Mouse (Mus musculus): ENCODE measurements at regions not wholly inside any gene's neighbourhood (a gene's known extent, or its start where the extent isn't known, plus 50 kb on each side); places are given as distances from the start of the nearest gene placed in this dataset.

- no peaks in the 10 kb centered on the region for H3K79me2 ChIP-seq (replicated peaks; ENCODE audit: control insufficient read depth, insufficient read depth, low read length)
- H3K27ac ChIP-seq = no peak overlapping the region
- no peak overlapping the region for H3K4me3 ChIP-seq
- no peak for TF ChIP-seq CTCF (IDR thresholded peaks at IDR 0.05)
- no peak for TF ChIP-seq EP300 (IDR thresholded peaks at IDR 0.05; ENCODE audit: insufficient read depth, low read depth, low read length)
- TF ChIP-seq POLR2A (IDR thresholded peaks at IDR 0.05; ENCODE audit: insufficient read depth, low read depth, low read length) = no peak
- 84% methylated on average over 5 of the region's 5 CpGs for WGBS
- peaks cover 2% of the 10 kb centered on the region; the same call in 1 of the 2 replicates for H3K36me3 ChIP-seq (ENCODE audit: control insufficient read depth, insufficient read depth, low read length)
- intact Hi-C loops (cut with DNase I) = no loop called here
- H3K9ac ChIP-seq (ENCODE audit: low read depth, low read length) = no peak overlapping the region
- DNase-seq = no peak
- no peaks in the 10 kb centered on the region for H3K27me3 ChIP-seq (ENCODE audit: control insufficient read depth, insufficient read depth, low read length)
- no peaks in the 10 kb centered on the region; the same call in 1 of the 2 replicates for H3K4me1 ChIP-seq (ENCODE audit: control insufficient read depth, insufficient read depth, low read length)
Measured at GRCm38 (mm10) chr5:51397528-51397927, 170.0 kb downstream of the Ppargc1a start.

- WGBS = 67% methylated on average over 8 of the region's 8 CpGs
Measured at GRCm38 (mm10) chr5:51391319-51391718, 176.2 kb downstream of the Ppargc1a start.

GRCm38 (mm10) chr5:51387751-51388150 is 179.8 kb downstream of the Ppargc1a start:
- H3K4me1 ChIP-seq (ENCODE audit: control insufficient read depth, insufficient read depth, low read length) = no peaks in the 10 kb centered on the region
- no peaks in the 10 kb centered on the region for H3K27me3 ChIP-seq (ENCODE audit: control insufficient read depth, insufficient read depth, low read length)
- H3K27ac ChIP-seq = no peak overlapping the region
- H3K79me2 ChIP-seq (replicated peaks; ENCODE audit: control insufficient read depth, insufficient read depth, low read length) = no peaks in the 10 kb centered on the region
- 67% methylated on average over 2 of the region's 2 CpGs for WGBS
- intact Hi-C loops (cut with DNase I) = no loop called here
- no peak overlapping the region for H3K4me3 ChIP-seq
- no peak overlapping the region for H3K9ac ChIP-seq (ENCODE audit: low read depth, low read length)
- TF ChIP-seq EP300 (IDR thresholded peaks at IDR 0.05; ENCODE audit: insufficient read depth, low read depth, low read length) (no peak), POLR2A (IDR thresholded peaks at IDR 0.05; ENCODE audit: insufficient read depth, low read depth, low read length) (no peak), CTCF (IDR thresholded peaks at IDR 0.05) (no peak)
- H3K36me3 ChIP-seq (ENCODE audit: control insufficient read depth, insufficient read depth, low read length) = no peaks in the 10 kb centered on the region
- DNase-seq = no peak

More at GRCm38 (mm10) chr5:51391319-51391718, 176.2 kb downstream of the Ppargc1a start:
- TF ChIP-seq CTCF (IDR thresholded peaks at IDR 0.05) (no peak), POLR2A (IDR thresholded peaks at IDR 0.05; ENCODE audit: insufficient read depth, low read depth, low read length) (no peak), EP300 (IDR thresholded peaks at IDR 0.05; ENCODE audit: insufficient read depth, low read depth, low read length) (no peak)
- no peaks in the 10 kb centered on the region for H3K79me2 ChIP-seq (replicated peaks; ENCODE audit: control insufficient read depth, insufficient read depth, low read length)
- DNase-seq = peak; percentile 24 to 25
- H3K4me1 ChIP-seq (ENCODE audit: control insufficient read depth, insufficient read depth, low read length) = no peaks in the 10 kb centered on the region
- no peak overlapping the region for H3K27ac ChIP-seq
- intact Hi-C loops (cut with DNase I) = no loop called here
- H3K36me3 ChIP-seq (ENCODE audit: control insufficient read depth, insufficient read depth, low read length) = no peaks in the 10 kb centered on the region
- H3K27me3 ChIP-seq (ENCODE audit: control insufficient read depth, insufficient read depth, low read length) = no peaks in the 10 kb centered on the region
- no peak overlapping the region for H3K9ac ChIP-seq (ENCODE audit: low read depth, low read length)
- no peak overlapping the region for H3K4me3 ChIP-seq

DNA sequence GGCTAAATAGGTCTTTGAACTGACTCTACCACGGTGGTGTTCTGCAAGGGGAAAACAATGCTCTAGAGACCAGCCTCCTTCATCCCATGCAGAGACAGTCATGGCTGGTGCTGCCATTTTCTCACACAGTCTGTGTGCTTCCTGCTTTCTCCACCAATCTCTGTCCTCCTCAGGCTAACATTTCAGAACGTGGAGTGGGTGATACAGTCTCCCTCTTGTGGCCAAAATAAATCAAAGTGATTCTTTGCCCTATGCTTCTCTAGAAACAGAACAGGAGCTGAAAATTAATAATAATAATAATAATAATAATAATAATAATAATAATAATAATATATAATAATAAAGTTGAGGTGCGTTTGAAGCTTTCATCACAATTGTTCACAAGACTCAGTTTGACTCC is 181.1 kb downstream of the Ppargc1a start:
- Histone ChIP-seq H3K27ac (no peak overlapping the region), H3K36me3 (ENCODE audit: control insufficient read depth, insufficient read depth, low read length) (no peaks in the 10 kb centered on the region), H3K4me3 (no peak overlapping the region), H3K27me3 (ENCODE audit: control insufficient read depth, insufficient read depth, low read length) (no peaks in the 10 kb centered on the region), H3K9ac (ENCODE audit: low read depth, low read length) (no peak overlapping the region), H3K79me2 (replicated peaks; ENCODE audit: control insufficient read depth, insufficient read depth, low read length) (no peaks in the 10 kb centered on the region), H3K4me1 (ENCODE audit: control insufficient read depth, insufficient read depth, low read length) (no peaks in the 10 kb centered on the region)
- intact Hi-C loops (cut with DNase I) = no loop called here
- peak; percentile 44 for TF ChIP-seq CTCF (IDR thresholded peaks at IDR 0.05)
- TF ChIP-seq POLR2A (IDR thresholded peaks at IDR 0.05; ENCODE audit: insufficient read depth, low read depth, low read length) = no peak
- DNase-seq = no peak
- WGBS = 73% methylated on average over 3 of the region's 3 CpGs

GRCm38 (mm10) chr5:51384278-51384677 is 183.2 kb downstream of the Ppargc1a start:
- no peak for TF ChIP-seq POLR2A (IDR thresholded peaks at IDR 0.05; ENCODE audit: insufficient read depth, low read depth, low read length)
- no peak for TF ChIP-seq CTCF (IDR thresholded peaks at IDR 0.05)
- no peak for TF ChIP-seq EP300 (IDR thresholded peaks at IDR 0.05; ENCODE audit: insufficient read depth, low read depth, low read length)
- H3K9ac ChIP-seq (ENCODE audit: low read depth, low read length) = no peak overlapping the region
- intact Hi-C loops (cut with DNase I) = no loop called here
- no peaks in the 10 kb centered on the region for H3K79me2 ChIP-seq (replicated peaks; ENCODE audit: control insufficient read depth, insufficient read depth, low read length)
- H3K4me3 ChIP-seq = no peak overlapping the region
- H3K4me1 ChIP-seq (ENCODE audit: control insufficient read depth, insufficient read depth, low read length) = no peaks in the 10 kb centered on the region
- H3K36me3 ChIP-seq (ENCODE audit: control insufficient read depth, insufficient read depth, low read length) = no peaks in the 10 kb centered on the region
- no peak overlapping the region for H3K27ac ChIP-seq
- no peaks in the 10 kb centered on the region for H3K27me3 ChIP-seq (ENCODE audit: control insufficient read depth, insufficient read depth, low read length)
- WGBS = 78% methylated on average over 6 of the region's 6 CpGs
- DNase-seq = no peak

- no peak for DNase-seq
Measured at GRCm38 (mm10) chr5:51359101-51359500, 208.4 kb downstream of the Ppargc1a start.

More at GRCm38 (mm10) chr5:51359101-51359500, 208.4 kb downstream of the Ppargc1a start:
- 86% methylated on average over 1 of the region's 1 CpGs for WGBS
- Histone ChIP-seq H3K4me3 (no peak overlapping the region), H3K4me1 (ENCODE audit: control insufficient read depth, insufficient read depth, low read length) (no peaks in the 10 kb centered on the region), H3K36me3 (ENCODE audit: control insufficient read depth, insufficient read depth, low read length) (no peaks in the 10 kb centered on the region), H3K27ac (no peak overlapping the region), H3K9ac (ENCODE audit: low read depth, low read length) (no peak overlapping the region), H3K27me3 (ENCODE audit: control insufficient read depth, insufficient read depth, low read length) (no peaks in the 10 kb centered on the region), H3K79me2 (replicated peaks; ENCODE audit: control insufficient read depth, insufficient read depth, low read length) (no peaks in the 10 kb centered on the region)
- intact Hi-C loops (cut with DNase I) = no loop called here
- TF ChIP-seq CTCF (IDR thresholded peaks at IDR 0.05) = no peak
- no peak for TF ChIP-seq EP300 (IDR thresholded peaks at IDR 0.05; ENCODE audit: insufficient read depth, low read depth, low read length)
- no peak for TF ChIP-seq POLR2A (IDR thresholded peaks at IDR 0.05; ENCODE audit: insufficient read depth, low read depth, low read length)

Data from heart, adult 2 months (tissue).